In genomic region chr4:21712147-21712546, GRCm38 (mm10) we compare ENCODE assay signal across 9 mouse cellular contexts. TPM values are rescaled to one million over a fixed set of nuclear protein-coding genes. Genes with fewer than 3 reads are reported as not detected.
DNase-seq lines count a peak whose midpoint lies in the region; ATAC-seq and TF ChIP-seq lines count a peak whose summit lies in the region.
"Had no signal": no experiment of that assay in that cellular context is flagged by ENCODE, and none has a peak within 500 bp of the region (broad histone marks: within the 10 kb centered on the region; RNA-seq: fewer than 3 reads in every experiment).

No protein-coding gene starts in this region.

- H3K36me3 ChIP-seq in embryonic facial prominence, embryonic 10.5 days (replicated peaks) = no peaks in the 10 kb centered on the region
- no peaks in the 10 kb centered on the region for H3K36me3 ChIP-seq in heart, embryonic 10.5 days
- H3K36me3 ChIP-seq in kidney, adult 2 months (ENCODE audit: control insufficient read depth, insufficient read depth, low read length) = no peaks in the 10 kb centered on the region
- H3K36me3 ChIP-seq in lung, embryonic 15.5 days = no peaks in the 10 kb centered on the region
- no peaks in the 10 kb centered on the region for H3K36me3 ChIP-seq in neural tube, embryonic 15.5 days

- DNase-seq in right cerebral cortex, adult 18-20 months = peak; percentile 11
- DNase-seq in right cerebral cortex, postnatal 25 days = no peak
- peak; percentile 91 for DNase-seq in embryonic facial prominence, embryonic 10.5 days (ENCODE audit: low spot score)
- DNase-seq in heart, embryonic 10.5 days (ENCODE audit: low spot score) = peak; percentile 95
- DNase-seq in kidney, adult 2 months = peak; percentile 71
- peak; percentile 71 for DNase-seq in thymus, postnatal 14 days

- H3K4me1 ChIP-seq in embryonic facial prominence, embryonic 10.5 days = no peaks in the 10 kb centered on the region
- no peaks in the 10 kb centered on the region for H3K4me1 ChIP-seq in heart, embryonic 10.5 days
- no peaks in the 10 kb centered on the region for H3K4me1 ChIP-seq in kidney, adult 2 months (ENCODE audit: control insufficient read depth, insufficient read depth, low read length)
- no peaks in the 10 kb centered on the region for H3K4me1 ChIP-seq in lung, embryonic 15.5 days
- H3K4me1 ChIP-seq in neural tube, embryonic 15.5 days = no peaks in the 10 kb centered on the region

- no peaks in the 10 kb centered on the region for H3K27me3 ChIP-seq in embryonic facial prominence, embryonic 10.5 days (replicated peaks; ENCODE audit: low read depth, poor library complexity, severe bottlenecking)
- peaks cover 5% of the 10 kb centered on the region; the same call in 1 of the 2 replicates for H3K27me3 ChIP-seq in heart, embryonic 10.5 days (ENCODE audit: insufficient read depth, poor library complexity, severe bottlenecking)
- H3K27me3 ChIP-seq in kidney, adult 2 months (replicated peaks; ENCODE audit: control insufficient read depth, insufficient read depth, low read length) = no peaks in the 10 kb centered on the region
- no peaks in the 10 kb centered on the region for H3K27me3 ChIP-seq in lung, embryonic 15.5 days
- H3K27me3 ChIP-seq in neural tube, embryonic 15.5 days (replicated peaks) = peaks cover 12% of the 10 kb centered on the region; the same call in 1 of the 2 replicates

- peak; percentile 97 for ATAC-seq in lung, embryonic 15.5 days (ENCODE audit: borderline replicate concordance, extremely low read depth, low FRiP score, low TSS enrichment)
- ATAC-seq in neural tube, embryonic 15.5 days (ENCODE audit: low FRiP score) = peak; percentile 76

- peak overlapping the region; percentile 13; the same call in 1 of the 2 replicates for H3K4me3 ChIP-seq in embryonic facial prominence, embryonic 10.5 days
- H3K4me3 ChIP-seq in heart, embryonic 10.5 days = no peak overlapping the region
- no peak overlapping the region for H3K4me3 ChIP-seq in kidney, adult 2 months (ENCODE audit: insufficient read depth, low read depth, low read length)
- H3K4me3 ChIP-seq in lung, embryonic 15.5 days = no peak overlapping the region
- peak overlapping the region; percentile 17; the same call in 1 of the 2 replicates for H3K4me3 ChIP-seq in neural tube, embryonic 15.5 days (replicated peaks)

- TF ChIP-seq CTCF in kidney, adult 2 months (conservative IDR thresholded peaks at IDR 0.05; ENCODE audit: insufficient read depth, insufficient read length, low read depth, low read length) = no peak

- no peak overlapping the region for H3K9ac ChIP-seq in lung, embryonic 15.5 days
- no peak overlapping the region for H3K9ac ChIP-seq in neural tube, embryonic 15.5 days (replicated peaks)

- no peak overlapping the region for H3K27ac ChIP-seq in embryonic facial prominence, embryonic 10.5 days (replicated peaks)
- H3K27ac ChIP-seq in heart, embryonic 10.5 days = no peak overlapping the region
- no peak overlapping the region for H3K27ac ChIP-seq in kidney, adult 2 months (ENCODE audit: insufficient read depth, low read depth, low read length)
- H3K27ac ChIP-seq in lung, embryonic 15.5 days = no peak overlapping the region
- H3K27ac ChIP-seq in neural tube, embryonic 15.5 days (replicated peaks) = no peak overlapping the region

- TF ChIP-seq POLR2A in kidney, adult 2 months (IDR thresholded peaks at IDR 0.05; ENCODE audit: low read depth, low read length) = no peak

- 7% methylated on average over 13 of the region's 13 CpGs for WGBS in embryonic facial prominence, embryonic 10.5 days
- WGBS in heart, embryonic 10.5 days = 4% methylated on average over 13 of the region's 13 CpGs
- 3% methylated on average over 13 of the region's 13 CpGs for WGBS in kidney, adult 2 months
- WGBS in lung, embryonic 15.5 days = 4% methylated on average over 13 of the region's 13 CpGs
- WGBS in neural tube, embryonic 15.5 days = 7% methylated on average over 13 of the region's 13 CpGs

- no peaks in the 10 kb centered on the region for H3K9me3 ChIP-seq in embryonic facial prominence, embryonic 10.5 days
- no peaks in the 10 kb centered on the region for H3K9me3 ChIP-seq in heart, embryonic 10.5 days
- no peaks in the 10 kb centered on the region for H3K9me3 ChIP-seq in lung, embryonic 15.5 days
- no peaks in the 10 kb centered on the region for H3K9me3 ChIP-seq in neural tube, embryonic 15.5 days (replicated peaks)

- H3K4me2 ChIP-seq in lung, embryonic 15.5 days = 0 out of 2 replicates have a peak overlapping the region, but pooled peaks have one; percentile 13
- H3K4me2 ChIP-seq in neural tube, embryonic 15.5 days = peak overlapping the region; percentile 49

RNA-seq across cellular contexts. Expression of gene Ccnc, which starts 15.4 kb away (rescaled TPM):
- 46.6 TPM in 2 replicates for polyA plus RNA-seq in embryonic facial prominence, embryonic 10.5 days (2016; fragmentation: Nextera tagmentation; extraction: Ambion mirVana)
- polyA plus RNA-seq in heart, embryonic 10.5 days (2016; fragmentation: Nextera tagmentation; extraction: Ambion mirVana) = 31.2 and 36.0 TPM in 2 replicates
- polyA plus RNA-seq in kidney, adult 2 months (2012; rRNA removed) = 6.3 and 8.3 TPM in 2 replicates
- 47.4 TPM in 2 replicates for polyA plus RNA-seq in lung, embryonic 15.5 days (2015; fragmentation: Nextera tagmentation; extraction: Ambion mirVana)
- polyA plus RNA-seq in neural tube, embryonic 15.5 days (2015; fragmentation: Nextera tagmentation; extraction: Ambion mirVana) = 65.6 and 67.1 TPM in 2 replicates

RNA-seq across cellular contexts. Expression of gene Prdm13, which starts 26.4 kb away (rescaled TPM):
- polyA plus RNA-seq in embryonic facial prominence, embryonic 10.5 days (2016; fragmentation: Nextera tagmentation; extraction: Ambion mirVana) = 0.52 TPM in 1 of 2 replicates, not detected in the other
- polyA plus RNA-seq in heart, embryonic 10.5 days (2016; fragmentation: Nextera tagmentation; extraction: Ambion mirVana) = not detected in 2 replicates
- not detected in 2 replicates for polyA plus RNA-seq in kidney, adult 2 months (2012; rRNA removed)
- not detected in 2 replicates for polyA plus RNA-seq in lung, embryonic 15.5 days (2015; fragmentation: Nextera tagmentation; extraction: Ambion mirVana)
- polyA plus RNA-seq in neural tube, embryonic 15.5 days (2015; fragmentation: Nextera tagmentation; extraction: Ambion mirVana) = 0.18 and 0.24 TPM in 2 replicates
- polyA plus RNA-seq: cerebellum, adult 2 months had no signal

RNA-seq across cellular contexts. Expression of gene Usp45, which starts 54.8 kb away (rescaled TPM):
- 10.8 and 12.3 TPM in 2 replicates for polyA plus RNA-seq in embryonic facial prominence, embryonic 10.5 days (2016; fragmentation: Nextera tagmentation; extraction: Ambion mirVana)
- polyA plus RNA-seq in heart, embryonic 10.5 days (2016; fragmentation: Nextera tagmentation; extraction: Ambion mirVana) = 8.9 and 9.5 TPM in 2 replicates
- 2.6 and 2.8 TPM in 2 replicates for polyA plus RNA-seq in kidney, adult 2 months (2012; rRNA removed)
- 8.8 and 8.9 TPM in 2 replicates for polyA plus RNA-seq in lung, embryonic 15.5 days (2015; fragmentation: Nextera tagmentation; extraction: Ambion mirVana)
- polyA plus RNA-seq in neural tube, embryonic 15.5 days (2015; fragmentation: Nextera tagmentation; extraction: Ambion mirVana) = 6.3 and 6.4 TPM in 2 replicates

RNA-seq across cellular contexts. Expression of gene Tstd3, which starts 54.9 kb away (rescaled TPM):
- 21.3 and 24.3 TPM in 2 replicates for polyA plus RNA-seq in embryonic facial prominence, embryonic 10.5 days (2016; fragmentation: Nextera tagmentation; extraction: Ambion mirVana)
- 26.7 and 28.0 TPM in 2 replicates for polyA plus RNA-seq in heart, embryonic 10.5 days (2016; fragmentation: Nextera tagmentation; extraction: Ambion mirVana)
- polyA plus RNA-seq in kidney, adult 2 months (2012; rRNA removed) = 3.0 and 3.9 TPM in 2 replicates
- polyA plus RNA-seq in lung, embryonic 15.5 days (2015; fragmentation: Nextera tagmentation; extraction: Ambion mirVana) = 9.6 and 11.2 TPM in 2 replicates
- polyA plus RNA-seq in neural tube, embryonic 15.5 days (2015; fragmentation: Nextera tagmentation; extraction: Ambion mirVana) = 23.8 and 24.5 TPM in 2 replicates

Comparison
In these comparisons a context has a peak if more than half of its experiments do, and no peak if none do; other contexts are left out.
1. H3K4me3 ChIP-seq: peak in embryonic facial prominence, embryonic 10.5 days (single experiment) and neural tube, embryonic 15.5 days (single experiment); none in heart, embryonic 10.5 days (single experiment), kidney, adult 2 months (single experiment) and lung, embryonic 15.5 days (single experiment).